Mouse (Mus musculus) kidney, postnatal 0 days (tissue): Measurements from ENCODE around the gene Tmem132d. TPM values are rescaled to one million over a fixed set of nuclear protein-coding genes. Genes with fewer than 3 reads are reported as not detected.

Source experiments
- ATAC-seq: fragments of 200-750 bp; cut with Nextera tagmentation; replicated peaks from 2 replicates; pipeline ENCODE4 v1.8.0; 2017; ENCODE audit warnings: low read depth, moderate number of reproducible peaks, moderate TSS enrichment, moderate library complexity; ENCODE audit not compliant: low FRiP score
- DNase-seq: peaks from one replicate; pipeline ENCODE4 v3.0.0-alpha.2; 2016; ENCODE audit warnings: low spot score
- H3K27ac ChIP-seq: fragments of 300-500 bp; sonication (generic); 2 replicates; pipeline ENCODE4 v1.5.1; 2014; ENCODE audit warnings: mild to moderate bottlenecking
- H3K27me3 ChIP-seq: fragments of 300-500 bp; sonication (generic); 2 replicates; pipeline ENCODE4 v1.6.1; 2014; ENCODE audit warnings: low read length, mixed read lengths; ENCODE audit not compliant: insufficient read depth
- H3K36me3 ChIP-seq: fragments of 300-500 bp; sonication (generic); 2 replicates; pipeline ENCODE4 v1.6.1; 2014; ENCODE audit warnings: low read length, mixed read lengths; ENCODE audit not compliant: insufficient read depth
- H3K4me1 ChIP-seq: fragments of 300-500 bp; sonication (generic); replicated peaks from 2 replicates; pipeline ENCODE4 v1.6.1; 2014; ENCODE audit warnings: antibody characterized with exemption, low read length, mixed read lengths; ENCODE audit not compliant: insufficient read depth
- H3K4me2 ChIP-seq: fragments of 300-500 bp; sonication (generic); 2 replicates; pipeline ENCODE4 v1.6.1; 2014; ENCODE audit warnings: mild to moderate bottlenecking, low read length, moderate library complexity, mixed read lengths
- H3K4me3 ChIP-seq: fragments of 300-500 bp; sonication (generic); replicated peaks from 2 replicates; pipeline ENCODE4 v1.5.1; 2014; ENCODE audit warnings: low read depth, low read length
- H3K9ac ChIP-seq: fragments of 300-500 bp; sonication (generic); 2 replicates; pipeline ENCODE4 v1.6.1; 2014; ENCODE audit warnings: low read depth, low read length
- H3K9me3 ChIP-seq: fragments of 300-500 bp; sonication (generic); replicated peaks from 2 replicates; pipeline ENCODE4 v1.6.1; 2016; ENCODE audit warnings: low read length, inconsistent platforms, mixed read lengths
- CTCF ChIP-seq: IDR thresholded peaks from 2 replicates; pipeline ENCODE4 v1.5.1; 2016; ENCODE audit warnings: antibody characterized with exemption, low read depth, mild to moderate bottlenecking, moderate library complexity
- WGBS: fragments of 180-500 bp; shearing (Covaris S2); extraction: QIAGEN DNeasy Blood & Tissue Kit; methylation state at CpG from one replicate; pipeline ENCODE4 v1.1.7; 2014; 5-methylcytosine and 5-hydroxymethylcytosine counted together
- polyA plus RNA-seq: library from polyadenylated mRNA; unstranded; fragments of >200 nt; fragmentation: Nextera tagmentation; extraction: Ambion mirVana; gene quantifications from 2 replicates; pipeline ENCODE4 v1.2.1, GENCODE M21; 2015

Tmem132d gene
- polyA plus RNA-seq, 1 experiment from 2014 or later, result 0.14 TPM

DNA sequence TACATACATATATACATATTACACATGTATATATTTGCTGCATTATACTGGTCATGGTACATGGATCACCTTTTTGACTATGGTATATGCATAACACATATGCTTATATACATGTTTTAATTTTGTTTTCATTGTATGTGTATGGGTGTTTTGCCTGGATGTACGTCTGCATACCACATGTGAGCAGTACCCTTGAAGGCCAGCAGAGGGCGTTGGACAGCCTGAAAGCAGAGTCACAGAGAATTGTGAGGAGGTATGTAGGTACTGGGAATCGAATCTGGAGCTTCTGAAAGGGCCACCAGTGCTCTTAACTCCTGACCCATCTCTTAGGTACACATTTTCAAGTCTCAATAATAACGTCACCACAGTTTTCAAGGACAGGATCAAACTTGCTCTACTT, 43.2 kb downstream of the Tmem132d start:
- 51% methylated on average over 4 of the region's 4 CpGs for WGBS
- ATAC-seq (no peak), DNase-seq (no peak)
- TF ChIP-seq CTCF, result peak; percentile 56
- no peaks in the 10 kb centered on the region for H3K4me1 ChIP-seq
- no peak overlapping the region for H3K4me3 ChIP-seq
- no peak overlapping the region for H3K4me2 ChIP-seq
- no peaks in the 10 kb centered on the region for H3K9me3 ChIP-seq
- H3K9ac ChIP-seq, result no peak overlapping the region
- H3K27me3 ChIP-seq, result no peaks in the 10 kb centered on the region
- H3K36me3 ChIP-seq, result no peaks in the 10 kb centered on the region
- no peak overlapping the region for H3K27ac ChIP-seq

DNA sequence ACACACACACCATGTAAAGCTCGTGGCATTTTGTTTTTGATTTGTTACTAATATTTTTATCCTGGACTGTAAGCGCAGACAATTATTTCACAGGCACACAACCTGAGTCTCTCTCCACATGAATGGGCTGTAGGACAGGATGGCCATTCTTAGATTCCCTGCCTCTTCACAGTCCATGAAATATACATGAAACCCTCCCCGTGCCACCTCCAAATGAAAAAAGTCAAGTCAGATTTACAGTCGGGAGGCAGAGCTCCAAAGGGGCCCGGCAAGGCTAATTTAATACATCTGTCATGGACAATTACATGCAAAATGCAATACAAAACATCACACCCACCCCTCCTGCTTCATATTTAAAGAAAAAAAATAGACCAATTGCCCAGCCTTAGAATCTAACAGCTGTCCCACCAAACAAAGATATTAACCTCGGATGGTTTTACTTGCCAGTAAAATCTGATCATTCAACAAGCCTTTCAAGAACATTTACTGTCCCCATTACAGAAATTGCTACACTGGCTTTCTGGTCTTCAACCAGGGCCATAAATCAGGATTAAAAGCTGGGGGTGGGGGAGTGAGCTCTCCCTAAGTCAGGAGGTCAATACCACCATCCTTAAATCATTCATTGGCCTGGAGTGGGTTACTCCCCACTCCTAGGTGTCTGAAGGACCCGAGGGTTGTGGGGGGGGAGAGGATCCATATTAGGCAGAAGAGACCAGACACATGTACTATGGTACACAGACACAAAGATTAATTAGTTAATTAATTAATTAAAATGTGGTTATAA, 44.3 kb downstream of the Tmem132d start:
- Histone ChIP-seq H3K27me3 (no peaks in the 10 kb centered on the region), H3K4me3 (no peak overlapping the region), H3K4me1 (no peaks in the 10 kb centered on the region), H3K36me3 (no peaks in the 10 kb centered on the region), H3K4me2 (no peak overlapping the region), H3K9ac (no peak overlapping the region), H3K27ac (no peak overlapping the region), H3K9me3 (no peaks in the 10 kb centered on the region)
- TF ChIP-seq CTCF, result no peak
- DNase-seq, result peak; percentile 66
- peak; percentile 25; the same call in 1 of the 2 replicates for ATAC-seq
- WGBS, result 15% methylated on average over 7 of the region's 7 CpGs

DNA sequence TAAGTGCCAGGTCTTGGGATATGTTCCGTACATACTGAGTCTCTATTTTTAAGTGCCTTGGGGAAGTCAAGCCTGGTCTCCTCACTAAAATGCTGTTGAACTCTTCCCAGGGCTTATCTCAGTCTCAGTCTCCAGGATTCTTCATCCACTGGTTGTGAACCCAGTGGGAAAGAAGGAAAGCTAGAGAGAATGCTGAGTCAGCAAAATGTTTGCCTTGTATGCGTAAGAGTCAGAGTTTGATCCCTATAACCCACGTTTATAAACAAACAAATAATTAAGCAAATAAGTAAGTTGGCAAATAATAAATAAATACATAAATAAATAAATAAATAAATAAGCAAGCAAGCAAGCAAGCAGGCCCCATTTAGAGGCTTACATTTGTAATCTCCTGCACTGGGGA, 63.1 kb downstream of the Tmem132d start:
- no peak for ATAC-seq
- Histone ChIP-seq H3K9ac (no peak overlapping the region), H3K27me3 (no peaks in the 10 kb centered on the region), H3K27ac (no peak overlapping the region), H3K9me3 (no peaks in the 10 kb centered on the region), H3K4me1 (no peaks in the 10 kb centered on the region), H3K4me2 (no peak overlapping the region), H3K36me3 (no peaks in the 10 kb centered on the region), H3K4me3 (no peak overlapping the region)
- no peak for DNase-seq
- TF ChIP-seq CTCF, result no peak
- WGBS, result 90% methylated on average over 3 of the region's 3 CpGs

- H3K4me3 ChIP-seq, result no peak overlapping the region
- H3K4me2 ChIP-seq, result no peak overlapping the region
- no peaks in the 10 kb centered on the region for H3K9me3 ChIP-seq
- no peaks in the 10 kb centered on the region for H3K4me1 ChIP-seq
- no peak overlapping the region for H3K27ac ChIP-seq
- no peaks in the 10 kb centered on the region for H3K27me3 ChIP-seq
- DNase-seq, result no peak
- no peaks in the 10 kb centered on the region for H3K36me3 ChIP-seq
- WGBS, result 93% methylated on average over 7 of the region's 7 CpGs
- H3K9ac ChIP-seq, result no peak overlapping the region
- no peak for TF ChIP-seq CTCF
- no peak for ATAC-seq
These were observed 63.8 kb downstream of the Tmem132d start for GRCm38 (mm10) chr5:128369111-128369510.

- WGBS, result 83% methylated on average over 3 of the region's 3 CpGs
- DNase-seq (no peak), ATAC-seq (no peak)
- no peak overlapping the region for H3K4me2 ChIP-seq
- no peak overlapping the region for H3K4me3 ChIP-seq
- H3K4me1 ChIP-seq, result no peaks in the 10 kb centered on the region
- no peaks in the 10 kb centered on the region for H3K9me3 ChIP-seq
- H3K27ac ChIP-seq, result no peak overlapping the region
- no peak for TF ChIP-seq CTCF
- H3K36me3 ChIP-seq, result no peaks in the 10 kb centered on the region
- H3K9ac ChIP-seq, result no peak overlapping the region
- H3K27me3 ChIP-seq, result no peaks in the 10 kb centered on the region
These were observed 67.5 kb downstream of the Tmem132d start for GRCm38 (mm10) chr5:128365261-128365985.

DNA sequence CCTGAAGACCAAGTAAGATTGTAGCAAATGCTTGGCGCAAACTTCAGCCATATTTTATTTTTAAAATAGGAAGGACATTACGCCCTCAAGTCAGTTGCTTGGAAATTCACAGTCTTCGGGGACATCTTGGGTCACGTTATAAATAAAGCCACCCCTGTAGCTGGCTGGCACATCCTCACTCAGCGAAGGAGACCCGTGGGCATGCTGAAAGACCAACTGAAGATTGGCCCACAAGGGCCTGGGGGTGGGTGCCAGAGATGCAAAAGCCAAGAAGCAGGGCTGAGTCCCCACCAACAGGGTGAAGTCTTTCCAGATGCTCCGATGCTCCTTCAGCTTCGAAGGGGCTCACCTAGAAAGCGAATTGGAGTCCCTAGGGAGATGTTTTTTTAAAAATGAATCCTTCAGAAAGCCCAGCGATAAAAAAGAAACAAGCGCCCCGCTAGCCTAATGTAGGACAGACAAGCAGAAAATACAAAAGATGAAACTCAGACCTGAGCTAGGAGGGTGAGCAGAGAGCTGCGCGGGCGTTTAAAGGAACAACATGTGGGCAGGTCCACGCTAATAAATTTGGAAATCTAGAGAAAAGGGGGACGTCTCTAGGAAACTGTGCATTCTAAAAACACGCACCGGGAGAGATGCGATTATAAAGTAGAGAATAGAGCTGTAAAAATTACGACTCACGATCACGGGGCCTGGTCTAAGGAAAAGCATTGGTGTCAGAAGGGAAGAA, 71.8 kb downstream of the Tmem132d start:
- Histone ChIP-seq H3K4me3 (no peak overlapping the region), H3K9me3 (no peaks in the 10 kb centered on the region), H3K4me2 (no peak overlapping the region), H3K36me3 (no peaks in the 10 kb centered on the region), H3K9ac (no peak overlapping the region), H3K27ac (no peak overlapping the region), H3K4me1 (no peaks in the 10 kb centered on the region), H3K27me3 (no peaks in the 10 kb centered on the region)
- TF ChIP-seq CTCF, result no peak
- 40% methylated on average over 23 of the region's 23 CpGs for WGBS
- ATAC-seq (no peak), DNase-seq (no peak)
